Mouse (Mus musculus) hindbrain, postnatal 0 days (tissue): ENCODE data around the gene Eif4a3. TPM values are rescaled to one million over a fixed set of nuclear protein-coding genes. Genes with fewer than 3 reads are reported as not detected.
A peak's percentile ranks its signal among the peaks of the same experiment; 100 is the strongest.

ENCODE experiments used
- ATAC-seq: fragments of 200-750 bp; cut with Nextera tagmentation; 2 replicates; pipeline ENCODE4 v1.8.0; 2017; ENCODE audit warnings: mild to moderate bottlenecking, moderate TSS enrichment, moderate library complexity
- DNase-seq: peaks from one replicate; pipeline ENCODE4 v3.0.0-alpha.2; 2015; ENCODE audit warnings: low spot score
- H3K27ac ChIP-seq: fragments of 300-500 bp; sonication (generic); 2 replicates; pipeline ENCODE4 v1.5.1; 2014; ENCODE audit warnings: mild to moderate bottlenecking
- H3K27me3 ChIP-seq: fragments of 300-500 bp; sonication (generic); 2 replicates; pipeline ENCODE4 v1.6.1; 2014; ENCODE audit warnings: low read length, mixed read lengths; ENCODE audit not compliant: insufficient read depth
- H3K36me3 ChIP-seq: fragments of 300-500 bp; sonication (generic); 2 replicates; pipeline ENCODE4 v1.6.1; 2014; ENCODE audit warnings: low read length, mixed read lengths; ENCODE audit not compliant: insufficient read depth
- H3K4me1 ChIP-seq: fragments of 300-500 bp; sonication (generic); 2 replicates; pipeline ENCODE4 v1.6.1; 2014; ENCODE audit warnings: antibody characterized with exemption, low read length, mixed read lengths; ENCODE audit not compliant: insufficient read depth
- H3K4me2 ChIP-seq: fragments of 300-500 bp; sonication (generic); 2 replicates; pipeline ENCODE4 v1.6.1; 2014; ENCODE audit warnings: low read depth, mild to moderate bottlenecking, low read length, moderate library complexity, mixed read lengths
- H3K4me3 ChIP-seq: fragments of 300-500 bp; sonication (generic); 2 replicates; pipeline ENCODE4 v1.5.1; 2014; ENCODE audit warnings: low read length
- H3K9ac ChIP-seq: fragments of 300-500 bp; sonication (generic); replicated peaks from 2 replicates; pipeline ENCODE4 v1.6.1; 2014; ENCODE audit warnings: mild to moderate bottlenecking, low read length, moderate library complexity, mixed read lengths
- H3K9me3 ChIP-seq: fragments of 300-500 bp; sonication (generic); 2 replicates; pipeline ENCODE4 v1.6.1; 2016; ENCODE audit warnings: low read length, mixed read lengths
- CTCF ChIP-seq: IDR thresholded peaks from 2 replicates; pipeline ENCODE4 v1.5.1; 2016; ENCODE audit warnings: antibody characterized with exemption, control low read depth, low read depth
- WGBS: fragments of 180-500 bp; shearing (Covaris S2); extraction: QIAGEN DNeasy Blood & Tissue Kit; methylation state at CpG from one replicate; pipeline ENCODE4 v1.1.7; 2014; 5-methylcytosine and 5-hydroxymethylcytosine counted together
- polyA plus RNA-seq: library from polyadenylated mRNA; unstranded; fragments of >200 nt; fragmentation: Nextera tagmentation; extraction: Ambion mirVana; gene quantifications from 2 replicates; pipeline ENCODE4 v1.2.1, GENCODE M21; 2015
- total RNA-seq: library from RNA; depleted of rRNA; stranded (reverse); fragments of >200 nt; gene quantifications from 2 replicates; pipeline ENCODE4 v1.2.3, GENCODE M21; 2014; rRNA removed

Eif4a3 gene
- total RNA-seq (144 and 154 TPM in 2 replicates), polyA plus RNA-seq (248 and 258 TPM in 2 replicates)

DNA sequence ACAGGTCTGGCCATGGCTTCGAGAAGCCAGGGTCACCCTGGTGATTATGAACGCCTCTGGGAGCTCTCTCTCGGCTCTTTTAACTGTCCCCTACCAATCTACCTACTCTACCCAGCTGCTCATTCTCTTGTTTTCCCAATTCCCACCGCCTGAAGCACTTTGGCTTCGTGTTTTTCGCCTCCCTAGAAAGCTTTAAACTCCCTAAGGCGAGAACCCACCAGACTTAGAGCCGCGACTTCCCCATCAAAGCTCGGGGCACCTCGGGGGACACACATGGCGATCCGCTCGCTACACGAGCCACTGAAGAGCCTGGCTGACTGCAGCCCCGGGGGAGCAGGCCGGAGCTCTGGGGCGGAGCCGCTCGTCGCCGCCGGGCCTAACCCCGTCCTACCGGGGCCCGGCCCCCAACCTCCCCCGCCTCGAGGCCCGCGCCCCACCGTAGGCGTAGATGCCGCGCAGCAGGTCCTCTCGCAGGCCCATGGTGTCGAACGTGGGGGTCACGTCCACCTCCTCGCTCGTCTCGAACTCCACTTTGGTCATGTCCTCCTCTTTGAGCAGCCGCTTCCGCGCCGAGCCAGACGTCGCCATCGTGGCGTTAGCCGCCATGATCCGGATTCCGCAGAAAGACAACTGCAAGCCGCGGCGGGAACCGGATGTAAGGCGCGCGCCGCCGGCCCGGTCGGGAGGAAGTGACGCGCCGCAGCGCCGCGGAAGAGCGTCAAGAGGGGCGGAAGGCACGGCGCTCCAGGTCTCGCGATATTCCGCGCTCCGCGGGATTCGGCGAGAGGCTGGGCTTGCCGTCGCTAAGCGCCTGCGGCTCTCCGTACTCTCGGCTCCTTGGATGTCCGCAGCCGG lies at the start of gene Eif4a3:
Gene Eif4a3, minus strand, starts transcription at position 699 of the 855 bp plus-strand sequence.
- Histone ChIP-seq H3K4me2 (peak within 1 kb of the TSS; percentile 93), H3K4me3 (peak within 1 kb of the TSS; percentile 80), H3K9me3 (no peaks in the 10 kb centered on the region), H3K4me1 (peaks cover 5% of the 10 kb centered on the region), H3K27me3 (no peaks in the 10 kb centered on the region), H3K9ac (peak within 1 kb of the TSS; percentile 99), H3K27ac (peak within 1 kb of the TSS; percentile 98), H3K36me3 (peaks cover 16% of the 10 kb centered on the region)
- TF ChIP-seq CTCF, result no peak
- DNase-seq (peak; percentile 99), ATAC-seq (peak; percentile 97)
- WGBS, result under 1% methylated on average over 89 of the region's 89 CpGs

- H3K36me3 ChIP-seq, result no peaks in the 10 kb centered on the region
- ATAC-seq, result no peak
- no peaks in the 10 kb centered on the region for H3K27me3 ChIP-seq
- no peak overlapping the region for H3K9ac ChIP-seq
- H3K27ac ChIP-seq, result no peak overlapping the region
- no peak overlapping the region for H3K4me3 ChIP-seq
- 90% methylated on average over 4 of the region's 4 CpGs for WGBS
- DNase-seq, result no peak
- no peak overlapping the region for H3K4me2 ChIP-seq
- no peaks in the 10 kb centered on the region for H3K9me3 ChIP-seq
- no peaks in the 10 kb centered on the region for H3K4me1 ChIP-seq
- no peak for TF ChIP-seq CTCF
These were observed 47.2 kb upstream of the Eif4a3 start for GRCm38 (mm10) chr11:119347125-119347524.

- Histone ChIP-seq H3K4me2 (no peak overlapping the region), H3K4me1 (no peaks in the 10 kb centered on the region), H3K36me3 (no peaks in the 10 kb centered on the region), H3K27ac (no peak overlapping the region), H3K9ac (no peak overlapping the region), H3K9me3 (no peaks in the 10 kb centered on the region), H3K27me3 (no peaks in the 10 kb centered on the region), H3K4me3 (no peak overlapping the region)
- ATAC-seq (no peak), DNase-seq (no peak)
- TF ChIP-seq CTCF, result no peak
- WGBS, result 66% methylated on average over 6 of the region's 6 CpGs
These were observed 45.0 kb upstream of the Eif4a3 start for GRCm38 (mm10) chr11:119344865-119345264.

- no peak for TF ChIP-seq CTCF
- no peak overlapping the region for H3K4me3 ChIP-seq
- no peak for ATAC-seq
- no peaks in the 10 kb centered on the region for H3K9me3 ChIP-seq
- no peak overlapping the region for H3K9ac ChIP-seq
- H3K4me2 ChIP-seq, result no peak overlapping the region
- H3K27me3 ChIP-seq, result no peaks in the 10 kb centered on the region
- no peak overlapping the region for H3K27ac ChIP-seq
- DNase-seq, result no peak
- H3K36me3 ChIP-seq, result no peaks in the 10 kb centered on the region
- WGBS, result 84% methylated on average over 8 of the region's 8 CpGs
- no peaks in the 10 kb centered on the region for H3K4me1 ChIP-seq
These were observed 44.3 kb upstream of the Eif4a3 start for GRCm38 (mm10) chr11:119344178-119344577.

DNA sequence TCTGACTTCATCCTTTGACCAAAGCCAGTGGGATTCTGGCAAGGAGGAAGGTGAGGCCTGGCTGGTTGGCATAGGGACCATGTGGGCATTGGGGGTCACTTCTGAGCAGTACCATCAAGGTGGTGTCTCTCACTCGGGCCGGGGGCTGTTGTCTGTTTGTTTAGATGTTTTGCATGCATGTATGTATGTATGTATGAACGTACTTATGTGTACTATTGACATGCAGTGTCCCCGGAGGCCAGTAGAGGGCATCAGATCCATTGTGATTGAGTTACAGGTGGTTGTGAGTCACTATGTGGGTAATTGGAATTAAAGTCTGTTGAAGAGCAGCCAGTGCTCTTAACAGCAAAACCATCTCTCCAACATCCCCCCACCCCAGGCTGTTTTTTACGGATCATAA lies 39.7 kb upstream of the Eif4a3 start:
- no peaks in the 10 kb centered on the region for H3K27me3 ChIP-seq
- TF ChIP-seq CTCF, result peak; percentile 91
- H3K4me1 ChIP-seq, result no peaks in the 10 kb centered on the region
- no peak overlapping the region for H3K27ac ChIP-seq
- peak; percentile 93 for DNase-seq
- H3K36me3 ChIP-seq, result no peaks in the 10 kb centered on the region
- no peak overlapping the region for H3K4me2 ChIP-seq
- H3K9me3 ChIP-seq, result no peaks in the 10 kb centered on the region
- ATAC-seq, result peak; percentile 65
- no peak overlapping the region for H3K4me3 ChIP-seq
- WGBS, result 10% methylated on average over 5 of the region's 5 CpGs
- H3K9ac ChIP-seq, result no peak overlapping the region

- TF ChIP-seq CTCF, result no peak
- 49% methylated on average over 5 of the region's 5 CpGs for WGBS
- H3K27me3 ChIP-seq, result no peaks in the 10 kb centered on the region
- no peaks in the 10 kb centered on the region for H3K9me3 ChIP-seq
- no peak overlapping the region for H3K4me3 ChIP-seq
- H3K9ac ChIP-seq, result no peak overlapping the region
- no peak overlapping the region for H3K4me2 ChIP-seq
- ATAC-seq (no peak; the same call in 1 of the 2 replicates), DNase-seq (no peak)
- H3K4me1 ChIP-seq, result no peaks in the 10 kb centered on the region
- H3K27ac ChIP-seq, result no peak overlapping the region
- H3K36me3 ChIP-seq, result no peaks in the 10 kb centered on the region
These were observed 39.3 kb upstream of the Eif4a3 start for GRCm38 (mm10) chr11:119339179-119339578.
